Mouse (Mus musculus) midbrain, embryonic 13.5 days (tissue): ENCODE measurements around the gene Slc9a3. TPM values are rescaled to one million over a fixed set of nuclear protein-coding genes. Genes with fewer than 3 reads are reported as not detected.

Source experiments
- ATAC-seq: fragments of 200-750 bp; cut with Nextera tagmentation; 2 replicates; pipeline ENCODE4 v1.8.0; 2017; ENCODE audit warnings: mild to moderate bottlenecking, moderate TSS enrichment, moderate library complexity
- H3K27ac ChIP-seq: fragments of 300-500 bp; sonication (generic); 2 replicates; pipeline ENCODE4 v1.5.1; 2015; ENCODE audit warnings: inconsistent platforms, mild to moderate bottlenecking, moderate library complexity
- H3K27me3 ChIP-seq: fragments of 300-500 bp; sonication (generic); 2 replicates; pipeline ENCODE4 v1.6.1; 2015; ENCODE audit warnings: mild to moderate bottlenecking, inconsistent platforms
- H3K36me3 ChIP-seq: fragments of 300-500 bp; sonication (generic); 2 replicates; pipeline ENCODE4 v1.6.1; 2015; ENCODE audit warnings: mild to moderate bottlenecking, inconsistent platforms
- H3K4me1 ChIP-seq: fragments of 300-500 bp; sonication (generic); replicated peaks from 2 replicates; pipeline ENCODE4 v1.6.1; 2015; ENCODE audit warnings: inconsistent platforms
- H3K4me2 ChIP-seq: fragments of 300-500 bp; sonication (generic); replicated peaks from 2 replicates; pipeline ENCODE4 v1.6.1; 2015; ENCODE audit warnings: moderate library complexity, mild to moderate bottlenecking, inconsistent platforms
- H3K4me3 ChIP-seq: fragments of 300-500 bp; sonication (generic); replicated peaks from 2 replicates; pipeline ENCODE4 v1.5.1; 2015; ENCODE audit warnings: mild to moderate bottlenecking, inconsistent platforms
- H3K9ac ChIP-seq: fragments of 300-500 bp; sonication (generic); replicated peaks from 2 replicates; pipeline ENCODE4 v1.6.1; 2015; ENCODE audit warnings: mild to moderate bottlenecking, inconsistent platforms
- H3K9me3 ChIP-seq: fragments of 300-500 bp; sonication (generic); 2 replicates; pipeline ENCODE4 v1.6.1; 2016; ENCODE audit warnings: mild to moderate bottlenecking, inconsistent platforms
- WGBS: fragments of 180-500 bp; shearing (Covaris S2); methylation state at CpG from one replicate; pipeline ENCODE4 v1.1.7; 2015; 5-methylcytosine and 5-hydroxymethylcytosine counted together
- polyA plus RNA-seq: library from polyadenylated mRNA; unstranded; fragments of >200 nt; fragmentation: Nextera tagmentation; extraction: Ambion mirVana; gene quantifications from 2 replicates; pipeline ENCODE4 v1.2.1, GENCODE M21; 2015

Slc9a3 gene
- polyA plus RNA-seq, 1 experiment from 2014 or later, result 0.03 TPM

- peaks cover 7% of the 10 kb centered on the region for H3K4me1 ChIP-seq
- H3K9me3 ChIP-seq, result no peaks in the 10 kb centered on the region
- H3K4me2 ChIP-seq, result no peak overlapping the region
- H3K4me3 ChIP-seq, result no peak overlapping the region
- WGBS, result 79% methylated on average over 6 of the region's 6 CpGs
- H3K9ac ChIP-seq, result no peak overlapping the region
- peaks cover 3% of the 10 kb centered on the region; the same call in 1 of the 2 replicates for H3K27me3 ChIP-seq
- no peak overlapping the region for H3K27ac ChIP-seq
- peak; percentile 48; the same call in 1 of the 2 replicates for ATAC-seq
- H3K36me3 ChIP-seq, result no peaks in the 10 kb centered on the region
These were observed 7.5 kb upstream of the Slc9a3 start for GRCm38 (mm10) chr13:74113626-74114191.

- 31% methylated on average over 14 of the region's 14 CpGs for WGBS
- no peaks in the 10 kb centered on the region for H3K36me3 ChIP-seq
- peaks cover 8% of the 10 kb centered on the region for H3K4me1 ChIP-seq
- peak overlapping the region; percentile 69 for H3K4me2 ChIP-seq
- no peak overlapping the region; the same call in 1 of the 2 replicates for H3K9ac ChIP-seq
- ATAC-seq, result no peak
- H3K9me3 ChIP-seq, result no peaks in the 10 kb centered on the region
- no peak overlapping the region for H3K27ac ChIP-seq
- peak overlapping the region; percentile 43 for H3K4me3 ChIP-seq
- H3K27me3 ChIP-seq, result peaks cover 58% of the 10 kb centered on the region
These were observed 606 bp downstream of the Slc9a3 start for GRCm38 (mm10) chr13:74121795-74122330.

DNA sequence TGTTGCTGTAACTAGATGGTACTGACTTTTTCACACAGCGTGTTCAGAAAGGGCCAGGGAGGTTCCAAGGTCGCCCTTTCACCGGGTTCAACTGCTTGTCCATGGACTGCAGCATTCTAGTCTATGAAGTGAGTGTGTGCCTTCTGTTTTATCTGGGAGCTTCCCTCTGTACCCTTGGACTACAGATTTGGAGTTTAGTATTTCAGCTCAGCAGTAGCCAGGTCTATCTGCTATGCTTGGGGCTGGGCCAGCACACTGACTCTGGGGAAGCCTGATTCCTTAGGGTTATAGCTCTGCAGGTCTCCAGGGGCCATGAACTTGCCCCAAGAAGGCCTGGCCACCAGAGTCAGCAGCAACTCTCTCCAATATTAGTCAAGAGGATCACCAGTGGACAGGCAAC is 1.4 kb downstream of the Slc9a3 start:
- no peaks in the 10 kb centered on the region for H3K9me3 ChIP-seq
- H3K36me3 ChIP-seq, result no peaks in the 10 kb centered on the region
- no peak for ATAC-seq
- H3K4me2 ChIP-seq, result no peak overlapping the region
- H3K9ac ChIP-seq, result no peak overlapping the region
- H3K4me3 ChIP-seq, result no peak overlapping the region
- no peak overlapping the region for H3K27ac ChIP-seq
- 74% methylated on average over 3 of the region's 3 CpGs for WGBS
- peaks cover 8% of the 10 kb centered on the region for H3K4me1 ChIP-seq
- peaks cover 58% of the 10 kb centered on the region for H3K27me3 ChIP-seq

DNA sequence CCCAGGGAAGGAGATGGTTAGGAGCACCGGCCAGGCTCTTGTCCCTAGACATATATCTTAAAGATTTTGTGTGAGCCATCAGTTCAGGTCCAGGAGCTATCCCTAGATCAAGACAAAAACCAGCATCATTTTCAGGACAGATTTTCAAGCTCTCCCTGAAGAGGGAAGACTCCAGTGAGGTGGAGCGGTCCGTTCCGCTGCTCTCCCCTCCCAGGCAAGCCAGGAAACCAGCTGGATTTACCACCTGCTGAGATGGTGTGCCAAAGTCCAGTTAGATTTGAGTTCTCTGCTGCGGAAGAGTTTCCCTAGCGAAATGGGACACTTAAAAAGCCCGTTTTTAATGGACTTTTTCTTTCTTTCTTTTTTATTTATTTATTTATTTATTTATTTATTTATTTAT is 6.3 kb downstream of the Slc9a3 start:
- 64% methylated on average over 7 of the region's 7 CpGs for WGBS
- H3K9me3 ChIP-seq, result no peaks in the 10 kb centered on the region
- no peaks in the 10 kb centered on the region for H3K36me3 ChIP-seq
- H3K4me3 ChIP-seq, result no peak overlapping the region
- H3K27ac ChIP-seq, result no peak overlapping the region
- H3K27me3 ChIP-seq, result peaks cover 19% of the 10 kb centered on the region
- H3K9ac ChIP-seq, result no peak overlapping the region
- H3K4me1 ChIP-seq, result no peaks in the 10 kb centered on the region
- no peak overlapping the region for H3K4me2 ChIP-seq
- no peak for ATAC-seq

GRCm38 (mm10) chr13:74129909-74130308 is 8.7 kb downstream of the Slc9a3 start:
- no peak overlapping the region for H3K4me2 ChIP-seq
- no peak overlapping the region for H3K27ac ChIP-seq
- no peak overlapping the region for H3K4me3 ChIP-seq
- H3K9ac ChIP-seq, result no peak overlapping the region
- ATAC-seq, result no peak
- H3K27me3 ChIP-seq, result no peaks in the 10 kb centered on the region
- H3K9me3 ChIP-seq, result no peaks in the 10 kb centered on the region
- no peaks in the 10 kb centered on the region for H3K36me3 ChIP-seq
- WGBS, result 94% methylated on average over 6 of the region's 6 CpGs
- no peaks in the 10 kb centered on the region for H3K4me1 ChIP-seq

GRCm38 (mm10) chr13:74138906-74139647 is 17.8 kb downstream of the Slc9a3 start:
- no peaks in the 10 kb centered on the region for H3K9me3 ChIP-seq
- H3K9ac ChIP-seq, result no peak overlapping the region
- H3K27me3 ChIP-seq, result no peaks in the 10 kb centered on the region
- no peaks in the 10 kb centered on the region for H3K4me1 ChIP-seq
- no peak for ATAC-seq
- no peak overlapping the region for H3K4me2 ChIP-seq
- H3K27ac ChIP-seq, result no peak overlapping the region
- H3K36me3 ChIP-seq, result no peaks in the 10 kb centered on the region
- no peak overlapping the region for H3K4me3 ChIP-seq
- WGBS, result 91% methylated on average over 7 of the region's 7 CpGs

GRCm38 (mm10) chr13:74140793-74141192 is 19.5 kb downstream of the Slc9a3 start:
- no peak overlapping the region for H3K9ac ChIP-seq
- H3K36me3 ChIP-seq, result no peaks in the 10 kb centered on the region
- H3K27ac ChIP-seq, result no peak overlapping the region
- H3K9me3 ChIP-seq, result no peaks in the 10 kb centered on the region
- 92% methylated on average over 6 of the region's 6 CpGs for WGBS
- H3K4me1 ChIP-seq, result no peaks in the 10 kb centered on the region
- no peak for ATAC-seq
- no peak overlapping the region for H3K4me2 ChIP-seq
- no peak overlapping the region for H3K4me3 ChIP-seq
- H3K27me3 ChIP-seq, result no peaks in the 10 kb centered on the region

- Histone ChIP-seq H3K4me3 (no peak overlapping the region), H3K9ac (no peak overlapping the region), H3K4me2 (no peak overlapping the region), H3K4me1 (no peaks in the 10 kb centered on the region), H3K9me3 (no peaks in the 10 kb centered on the region), H3K36me3 (no peaks in the 10 kb centered on the region), H3K27me3 (no peaks in the 10 kb centered on the region), H3K27ac (no peak overlapping the region)
- WGBS, result 79% methylated on average over 3 of the region's 3 CpGs
- ATAC-seq, result no peak
These were observed 22.0 kb downstream of the Slc9a3 start for GRCm38 (mm10) chr13:74143282-74143681.

DNA sequence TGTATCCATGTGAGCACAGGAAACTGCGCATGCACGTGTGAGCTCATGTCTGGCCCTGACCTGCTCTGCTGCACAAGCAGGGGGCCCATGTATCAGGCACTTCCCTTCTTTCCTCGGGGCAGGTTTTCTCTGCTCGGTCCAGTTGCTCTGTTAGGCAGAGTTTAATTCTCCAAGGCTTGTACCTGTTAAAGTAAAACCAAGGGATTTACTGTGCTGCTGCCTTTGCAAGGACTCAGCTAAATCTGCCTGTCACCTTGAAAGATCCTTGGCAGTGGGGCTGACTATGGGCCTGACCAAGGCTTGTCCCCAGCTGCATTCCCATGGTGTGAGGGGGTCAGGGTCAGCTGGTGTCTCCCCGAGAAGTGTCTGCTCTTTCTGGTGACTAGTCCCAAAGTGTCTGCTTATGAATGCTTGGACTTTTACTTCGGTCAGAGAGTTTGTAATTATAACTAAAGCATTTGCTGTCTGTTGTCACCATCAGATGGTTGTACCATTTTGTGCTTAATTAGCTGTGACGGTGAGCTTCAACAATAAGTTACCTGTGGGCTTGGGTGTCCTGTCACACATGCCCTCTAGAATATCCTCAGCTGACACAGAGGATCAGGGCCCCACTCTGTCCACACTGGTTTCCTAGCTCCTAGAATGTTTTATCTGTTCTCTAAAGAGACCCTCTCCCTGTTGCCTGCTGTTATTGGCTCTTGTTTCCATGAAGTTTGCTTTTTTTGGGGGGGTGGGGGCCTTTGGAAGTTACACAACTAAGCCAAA is 23.0 kb downstream of the Slc9a3 start:
- no peaks in the 10 kb centered on the region for H3K36me3 ChIP-seq
- no peak overlapping the region for H3K4me2 ChIP-seq
- H3K4me1 ChIP-seq, result no peaks in the 10 kb centered on the region
- no peaks in the 10 kb centered on the region for H3K9me3 ChIP-seq
- no peaks in the 10 kb centered on the region for H3K27me3 ChIP-seq
- no peak for ATAC-seq
- WGBS, result 89% methylated on average over 7 of the region's 7 CpGs
- no peak overlapping the region for H3K9ac ChIP-seq
- no peak overlapping the region for H3K27ac ChIP-seq
- no peak overlapping the region for H3K4me3 ChIP-seq

DNA sequence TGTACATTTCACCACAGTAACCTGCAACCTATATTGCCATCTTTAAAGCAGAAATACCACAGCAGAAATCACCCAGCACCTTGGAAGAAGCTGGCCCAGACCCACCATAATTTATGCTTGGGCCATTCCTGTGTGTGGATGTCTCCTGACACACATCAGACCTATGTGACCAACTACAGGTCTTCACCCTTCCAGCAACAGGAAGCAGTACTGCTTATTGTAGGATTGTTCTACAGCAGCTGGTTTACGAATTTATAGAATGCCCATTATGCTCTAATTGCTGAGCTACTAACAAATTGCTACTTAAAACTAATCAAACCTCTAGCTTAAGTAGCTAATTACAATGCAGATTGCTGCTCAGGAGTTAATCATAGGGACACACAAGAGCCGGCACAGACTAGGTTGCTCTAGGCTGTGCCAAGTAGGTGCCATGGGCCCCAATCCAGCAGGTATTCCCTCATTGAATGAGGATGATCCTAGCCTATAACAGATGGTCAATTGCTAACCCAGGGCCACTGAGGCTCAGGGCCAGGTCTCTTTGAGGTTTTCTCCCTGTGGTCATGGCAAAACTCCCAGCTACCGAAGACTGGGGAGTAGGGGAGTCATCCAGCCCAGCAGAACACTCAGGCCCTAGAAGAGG is 24.8 kb downstream of the Slc9a3 start:
- H3K4me2 ChIP-seq, result no peak overlapping the region
- no peak overlapping the region for H3K9ac ChIP-seq
- H3K36me3 ChIP-seq, result no peaks in the 10 kb centered on the region
- no peak for ATAC-seq
- whole genome bisulfite sequencing, result 82% methylated on average over 3 of the region's 3 CpGs
- H3K4me1 ChIP-seq, result no peaks in the 10 kb centered on the region
- H3K4me3 ChIP-seq, result no peak overlapping the region
- H3K27ac ChIP-seq, result no peak overlapping the region
- no peaks in the 10 kb centered on the region for H3K9me3 ChIP-seq
- no peaks in the 10 kb centered on the region for H3K27me3 ChIP-seq

DNA sequence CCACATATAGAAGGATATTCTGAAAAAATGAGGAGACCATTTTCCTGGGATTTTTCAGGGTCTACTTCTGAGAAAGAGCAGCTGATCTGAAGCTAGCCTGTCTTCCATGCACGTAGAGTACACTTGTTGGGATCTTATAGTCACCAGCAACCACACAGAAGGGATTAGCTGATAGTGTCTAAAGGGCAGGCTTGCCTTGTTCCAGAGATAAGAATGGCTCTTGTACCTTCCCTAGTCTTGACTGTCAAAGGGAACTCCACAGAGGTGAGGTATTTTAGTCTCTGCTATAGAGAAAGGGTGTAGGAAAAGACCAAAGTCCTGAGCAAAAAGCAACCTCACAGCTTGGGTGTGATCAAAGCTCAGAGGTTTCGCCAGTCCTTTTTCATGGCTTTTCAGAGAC is 26.1 kb downstream of the Slc9a3 start:
- no peak overlapping the region for H3K4me2 ChIP-seq
- H3K9ac ChIP-seq, result no peak overlapping the region
- no peaks in the 10 kb centered on the region for H3K9me3 ChIP-seq
- WGBS, result 78% methylated on average over 2 of the region's 2 CpGs
- no peak overlapping the region for H3K27ac ChIP-seq
- no peaks in the 10 kb centered on the region for H3K4me1 ChIP-seq
- H3K27me3 ChIP-seq, result no peaks in the 10 kb centered on the region
- no peak for ATAC-seq
- H3K4me3 ChIP-seq, result no peak overlapping the region
- no peaks in the 10 kb centered on the region for H3K36me3 ChIP-seq
